Mouse (Mus musculus) bone marrow macrophage, adult 2 months (primary cell): Measurements from ENCODE around the gene Smok3a.

Experiments used
- CTCF ChIP-seq: IDR thresholded peaks from 2 replicates; pipeline ENCODE4 v1.5.1; 2012; ENCODE audit warnings: low read depth, mild to moderate bottlenecking, low read length, moderate library complexity
- POLR2A ChIP-seq: IDR thresholded peaks from 2 replicates; pipeline ENCODE4 v1.6.1; 2012; ENCODE audit warnings: mild to moderate bottlenecking, low read depth, low read length, borderline replicate concordance

DNA sequence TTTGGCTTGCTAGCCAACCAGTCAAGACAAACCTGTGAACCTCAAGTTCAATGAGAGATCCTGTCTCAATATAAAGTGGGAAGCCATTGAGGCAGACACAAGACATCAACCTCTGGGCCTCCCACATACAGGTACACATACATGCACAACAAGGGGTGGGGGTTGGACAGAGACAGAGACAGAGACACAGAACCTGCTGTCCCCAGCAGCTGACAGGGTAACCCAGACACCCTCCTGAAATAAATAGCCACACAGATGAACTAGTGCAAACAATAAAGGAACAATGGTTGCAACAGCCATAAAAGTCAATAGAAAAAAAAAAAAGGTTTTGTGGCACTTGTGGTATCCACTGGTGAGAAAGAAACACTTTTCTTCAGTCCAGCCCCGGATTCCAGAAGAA is 45.6 kb upstream of the Smok3a start:
- TF ChIP-seq CTCF (no peak), POLR2A (no peak)
